Mouse (Mus musculus) spleen, postnatal 36 days (tissue): Measurements from ENCODE around the gene Rab3gap1.
A peak's percentile ranks its signal among the peaks of the same experiment; 100 is the strongest.

ENCODE experiments used
- DNase-seq, 2 experiments: peaks; one replicate each; pipeline ENCODE4 v3.0.0; 2022; ENCODE audit warnings: low spot score in 2 of 2, mixed read lengths in 1 of 2

Gene Rab3gap1

DNA sequence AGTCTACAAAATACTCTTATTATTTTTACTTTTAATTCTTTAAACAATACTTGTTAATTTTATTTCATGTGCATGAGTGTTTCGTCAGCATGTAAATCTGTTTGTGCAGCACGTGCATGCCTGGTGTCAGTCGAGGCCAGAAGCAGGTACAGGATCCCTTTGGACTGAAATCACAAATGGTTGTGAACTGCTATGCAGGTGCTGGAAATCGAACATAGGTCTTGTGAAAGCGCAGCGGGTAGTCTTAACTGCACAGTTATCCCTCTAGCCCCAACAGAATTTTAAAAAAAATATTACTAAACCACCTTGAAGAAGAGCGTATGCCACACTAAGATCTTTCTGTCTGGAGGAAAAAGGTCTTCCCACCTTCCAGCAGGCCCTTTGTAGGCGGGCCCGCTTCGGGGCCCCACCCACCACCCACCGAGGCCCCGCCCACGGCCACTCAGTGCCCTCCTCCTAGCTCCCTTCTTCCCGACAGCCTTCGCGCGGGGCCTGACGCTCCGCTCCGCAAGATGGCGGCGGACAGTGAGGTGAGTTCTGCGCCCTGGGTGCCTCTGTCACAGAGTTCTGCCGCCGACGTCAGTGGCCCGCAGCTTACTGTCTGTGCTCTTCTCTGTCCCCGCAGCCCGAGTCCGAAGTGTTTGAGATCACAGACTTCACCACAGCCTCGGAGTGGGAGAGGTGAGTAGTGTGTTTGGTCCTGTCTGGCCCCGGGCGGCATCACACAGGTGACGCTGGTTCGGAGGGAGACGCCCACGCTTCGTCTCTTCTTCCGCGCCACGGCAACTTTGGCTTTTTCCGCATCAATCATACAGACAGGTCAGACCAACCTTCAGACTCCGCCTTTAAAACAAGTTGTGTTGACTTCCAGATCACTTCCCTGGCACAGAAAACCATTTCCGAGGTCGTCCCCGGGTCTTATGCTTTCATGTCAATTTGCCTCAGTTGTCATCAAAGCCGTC is at the start of gene Rab3gap1:
Gene Rab3gap1, plus strand, starts transcription at position 474 of the 962 bp plus-strand sequence.
- peak; percentile 87 for DNase-seq

- DNase-seq, result peak; percentile 19 to 31
Measured at GRCm38 (mm10) chr1:127827325-127827724, 41.2 kb upstream of the Rab3gap1 start.

DNA sequence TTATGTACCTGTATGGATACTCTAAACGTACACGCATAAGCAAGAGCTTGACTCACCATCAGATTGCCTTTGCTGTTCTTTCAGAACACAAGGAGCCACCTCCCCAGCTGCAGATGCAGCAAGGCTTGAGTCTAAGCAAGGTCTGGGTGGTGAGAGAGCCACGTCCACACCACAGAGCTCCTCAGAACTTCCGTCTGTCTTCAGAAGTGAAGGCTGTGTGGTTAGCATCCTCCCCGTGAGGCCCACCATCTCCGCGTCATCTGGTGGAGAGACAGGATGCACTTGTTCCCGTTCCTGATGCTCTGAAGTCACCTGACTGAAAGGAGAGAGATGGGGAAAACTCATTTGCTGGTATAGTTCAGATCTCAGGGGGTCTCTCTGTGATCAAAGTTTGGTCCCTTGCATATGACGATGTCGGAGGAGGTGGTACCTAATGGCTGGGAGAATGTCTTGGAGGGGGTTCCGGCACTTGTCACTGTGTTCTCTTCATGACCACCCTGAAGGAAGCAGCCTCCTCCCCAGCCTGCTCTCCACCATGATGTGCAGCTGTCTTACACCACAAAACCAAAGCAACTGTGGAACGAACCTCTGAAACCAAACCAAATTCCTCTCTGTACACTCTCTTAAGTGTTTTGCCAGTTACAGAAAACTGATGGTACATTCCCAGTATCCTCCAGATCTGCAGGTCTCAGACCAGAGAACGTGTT is 38.2 kb upstream of the Rab3gap1 start:
- peak; percentile 14 to 33 for DNase-seq

DNA sequence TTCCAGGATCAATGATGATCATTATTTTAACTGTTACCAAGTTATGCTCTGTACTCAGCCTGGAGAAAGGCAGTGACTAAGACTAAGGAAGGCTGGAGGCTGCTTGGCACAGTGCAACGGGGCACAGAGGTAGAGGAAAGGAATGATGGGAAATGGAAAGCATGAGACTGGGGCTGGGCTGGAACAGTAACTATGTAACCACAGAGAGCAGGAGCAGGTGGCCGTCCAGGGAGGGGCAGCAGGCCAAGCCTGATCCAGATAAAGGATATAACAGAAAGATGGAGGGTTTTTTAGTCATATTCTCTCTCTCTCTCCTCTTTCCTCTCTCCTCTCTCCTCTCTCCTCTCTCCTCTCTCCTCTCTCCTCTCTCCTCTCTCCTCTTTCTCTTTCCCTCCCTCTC is 34.9 kb upstream of the Rab3gap1 start:
- no peak for DNase-seq

- DNase-seq, result no peak
Measured at GRCm38 (mm10) chr1:127834202-127834601, 34.4 kb upstream of the Rab3gap1 start.

GRCm38 (mm10) chr1:127836619-127837018 is 32.0 kb upstream of the Rab3gap1 start:
- no peak for DNase-seq

DNA sequence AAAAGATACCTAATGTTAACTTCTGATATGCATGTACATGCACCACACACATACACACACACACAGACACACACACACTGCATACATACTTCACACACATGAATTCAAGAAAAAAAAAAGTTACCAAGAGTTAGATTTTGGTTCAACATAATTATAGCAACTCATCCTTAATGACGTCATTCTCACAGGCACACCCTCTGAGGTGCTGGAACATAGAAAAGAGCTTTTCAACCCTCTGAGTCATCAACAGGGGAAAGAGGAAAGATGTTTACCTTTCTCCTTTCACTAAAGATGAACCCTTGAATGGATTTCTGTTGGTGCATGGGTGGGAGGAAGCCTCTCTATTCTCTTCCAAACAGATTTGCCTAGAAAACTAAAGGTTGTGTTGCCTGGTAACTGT is 30.0 kb upstream of the Rab3gap1 start:
- DNase-seq, result no peak

DNA sequence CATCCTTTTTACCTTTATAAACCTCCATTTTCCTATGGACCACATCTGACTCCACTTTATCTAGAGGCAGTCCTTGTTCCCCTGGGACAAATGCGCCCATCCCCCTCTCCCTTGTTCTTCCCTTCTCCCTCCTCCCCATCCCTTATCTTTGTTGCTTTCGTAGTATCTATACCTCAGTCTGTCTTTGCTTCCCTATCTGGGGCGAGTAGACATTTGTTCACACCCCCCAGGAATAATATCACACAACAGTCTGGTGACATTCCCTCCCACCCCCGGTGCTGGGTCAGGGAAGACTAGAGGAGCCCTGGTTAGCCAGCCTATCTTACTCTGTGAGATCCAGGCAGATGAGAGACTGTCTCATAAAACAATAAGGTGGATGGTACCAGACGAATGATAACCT is 23.1 kb upstream of the Rab3gap1 start:
- DNase-seq, result no peak

- peak; percentile 19 to 21 for DNase-seq
Measured at GRCm38 (mm10) chr1:127850075-127850610, 18.4 kb upstream of the Rab3gap1 start.

GRCm38 (mm10) chr1:127854486-127855222 is 13.9 kb upstream of the Rab3gap1 start, which contains the start of gene Map3k19:
Gene Map3k19, minus strand, starts transcription at chr1:127855031.
- DNase-seq, result no peak

DNA sequence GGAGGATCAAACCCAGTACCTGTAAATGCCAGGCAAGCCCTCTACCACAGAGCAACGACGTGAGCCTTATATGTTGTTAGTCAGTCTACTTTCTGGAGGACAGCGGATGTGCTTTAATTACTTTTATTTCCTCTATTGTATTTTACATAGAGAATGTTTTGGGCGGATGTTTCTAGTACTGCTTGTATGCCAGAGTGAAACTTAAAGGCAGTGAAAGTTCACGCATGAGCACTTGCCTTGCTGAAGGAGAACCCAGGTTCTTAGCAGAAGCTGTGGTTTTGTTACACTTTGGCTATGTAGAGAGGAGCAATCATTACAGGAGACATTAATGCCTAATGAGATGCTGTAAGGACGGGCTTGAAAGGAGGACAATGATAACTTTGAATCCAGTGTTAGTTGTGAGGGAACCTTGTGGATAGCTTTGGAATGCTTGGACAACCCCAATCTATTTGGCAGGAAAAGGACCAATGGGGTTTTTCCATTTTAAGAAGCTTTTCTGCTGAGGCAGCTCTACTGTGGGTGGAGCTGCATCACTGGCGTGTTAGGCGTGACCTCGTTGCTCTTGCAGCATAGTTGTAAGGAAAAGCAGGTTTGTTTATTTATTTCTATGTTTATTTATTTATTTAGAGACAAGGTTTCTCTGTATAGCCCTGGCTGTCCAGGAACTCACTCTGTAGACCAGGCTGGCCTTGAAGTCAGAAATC is 9.5 kb upstream of the Rab3gap1 start:
- DNase-seq, result peak; percentile 56 to 58

GRCm38 (mm10) chr1:127859799-127860400 is 8.7 kb upstream of the Rab3gap1 start:
- no peak for DNase-seq

- no peak for DNase-seq
Measured at GRCm38 (mm10) chr1:127860492-127860891, 8.1 kb upstream of the Rab3gap1 start.

- DNase-seq, result no peak
Measured at GRCm38 (mm10) chr1:127861900-127862299, 6.7 kb upstream of the Rab3gap1 start.

- no peak for DNase-seq
Measured at GRCm38 (mm10) chr1:127863806-127864205, 4.8 kb upstream of the Rab3gap1 start.

GRCm38 (mm10) chr1:127869276-127869675 is 703 bp downstream of the Rab3gap1 start:
- DNase-seq, result no peak

GRCm38 (mm10) chr1:127899401-127899800 is 30.8 kb downstream of the Rab3gap1 start:
- DNase-seq, result no peak

DNA sequence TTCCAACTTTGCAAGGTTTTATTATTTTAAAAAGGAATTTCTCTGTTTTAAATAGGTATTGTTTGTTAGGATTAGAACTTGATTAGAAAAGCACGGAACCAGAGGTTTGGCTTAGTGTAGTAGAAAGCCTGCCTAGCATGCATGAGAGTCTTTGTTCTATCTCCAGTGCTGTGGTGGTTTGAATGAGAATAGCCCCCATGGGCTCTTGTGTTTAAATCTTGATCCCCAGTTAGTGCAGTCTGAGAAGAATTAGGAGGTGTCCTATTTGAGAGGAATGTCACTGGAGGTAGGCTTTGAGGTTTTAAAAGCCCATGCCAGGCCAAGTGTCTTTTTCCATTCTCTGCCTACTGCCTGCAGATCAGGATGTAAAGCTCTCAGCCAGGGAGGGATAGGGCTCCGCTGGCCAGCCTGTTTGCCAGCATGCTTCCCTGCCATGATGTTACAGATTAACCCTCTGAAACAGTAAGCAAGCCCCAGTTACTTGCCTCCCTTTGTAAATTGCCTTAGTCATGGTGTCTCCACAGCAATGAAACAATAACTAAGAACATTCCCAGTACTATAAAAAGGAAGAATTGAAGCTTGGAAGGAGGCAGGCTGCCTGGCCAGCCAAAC is 36.3 kb downstream of the Rab3gap1 start:
- DNase-seq, result no peak

DNA sequence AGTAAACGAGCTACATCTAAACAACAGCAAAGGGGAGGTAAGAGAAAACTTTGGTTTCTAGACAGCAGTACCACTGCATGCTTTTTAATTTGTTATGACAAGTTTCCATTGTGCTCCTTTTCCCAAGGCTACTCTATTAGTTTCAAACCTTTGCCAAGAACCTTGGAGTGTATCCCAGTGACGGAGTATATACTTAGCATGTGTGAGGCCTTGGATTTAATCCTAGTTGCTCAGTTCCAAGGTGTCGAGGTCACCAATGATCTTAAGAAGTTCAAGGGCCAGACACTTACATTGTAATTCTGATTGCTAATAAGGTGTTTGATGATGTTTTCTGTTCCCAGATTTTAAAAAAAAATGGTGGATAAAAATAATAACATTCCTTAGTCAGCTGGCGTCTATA is 44.5 kb downstream of the Rab3gap1 start:
- DNase-seq, result no peak

DNA sequence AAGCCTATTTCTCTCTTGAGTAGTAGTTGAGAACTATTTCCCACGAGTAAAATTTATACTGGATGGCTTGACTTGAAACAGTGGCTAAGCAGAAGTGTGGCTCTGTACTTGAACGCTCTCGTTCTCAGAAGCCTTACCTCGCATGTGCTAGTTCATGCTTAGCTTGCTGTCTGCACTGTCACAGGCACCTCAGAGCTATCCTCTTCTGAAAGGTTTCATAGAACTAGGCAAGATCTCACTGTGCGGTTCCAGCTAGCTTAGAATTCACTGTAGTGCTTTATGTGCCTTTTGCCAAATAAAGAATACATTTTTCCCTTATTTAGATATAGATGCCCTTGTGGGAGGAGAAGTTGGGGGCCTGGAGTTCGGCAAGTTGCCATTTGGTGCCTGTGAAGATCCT is 46.7 kb downstream of the Rab3gap1 start:
- no peak for DNase-seq
